ENCODE assay signal across 8 mouse cellular contexts in the genomic region with DNA sequence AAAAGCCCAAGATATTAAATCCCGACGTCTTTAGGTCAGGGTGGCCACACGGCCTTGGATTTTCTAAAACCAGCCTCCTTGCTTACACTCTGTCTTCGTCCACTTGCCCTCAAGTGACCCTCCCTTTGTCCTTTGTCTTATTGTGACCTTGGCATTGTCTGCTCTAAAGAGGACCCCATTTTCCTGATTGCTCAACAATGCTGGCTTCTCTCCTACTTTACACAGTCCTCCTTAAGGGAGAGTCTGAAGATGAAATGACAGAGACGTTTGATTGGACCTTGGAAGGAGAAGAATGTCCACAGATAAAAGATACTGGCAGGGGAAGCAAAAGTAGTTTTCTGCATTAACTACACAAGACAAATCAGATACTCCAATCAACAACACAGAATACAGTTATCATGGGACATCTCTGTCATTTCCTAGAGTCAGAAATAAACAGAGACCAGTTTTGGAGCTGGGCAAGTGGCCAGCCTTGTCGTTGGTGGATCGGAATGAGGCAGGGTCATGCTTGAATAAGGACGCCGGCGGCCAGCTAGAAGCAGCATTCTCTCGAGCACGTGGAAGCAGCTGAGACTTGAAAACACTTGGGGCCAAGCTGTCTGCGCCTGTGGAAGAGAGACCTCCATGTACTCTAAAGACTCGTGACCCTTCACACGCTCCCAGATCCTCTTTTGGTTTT.
DNase-seq lines count a peak whose midpoint lies in the region; ATAC-seq and TF ChIP-seq lines count a peak whose summit lies in the region.

No protein-coding gene starts in this region.

- no peak overlapping the region for H3K4me2 ChIP-seq in hindbrain, postnatal 0 days (ENCODE audit: low read depth, low read length)
- no peak overlapping the region for H3K4me2 ChIP-seq in hindbrain, embryonic 16.5 days (ENCODE audit: low read length)
- H3K4me2 ChIP-seq in intestine, embryonic 14.5 days (ENCODE audit: low read length): no peak overlapping the region

- no peaks in the 10 kb centered on the region for H3K4me1 ChIP-seq in hindbrain, postnatal 0 days (ENCODE audit: insufficient read depth, low read length)
- H3K4me1 ChIP-seq in hindbrain, embryonic 16.5 days (ENCODE audit: control insufficient read depth, insufficient read depth, low read depth, low read length): no peaks in the 10 kb centered on the region
- H3K4me1 ChIP-seq in brown adipose tissue, adult 24 weeks (ENCODE audit: control insufficient read depth, insufficient read depth, insufficient read length, low read length): peaks cover 20% of the 10 kb centered on the region
- H3K4me1 ChIP-seq in intestine, embryonic 14.5 days (replicated peaks; ENCODE audit: control insufficient read depth, insufficient read depth, low read length): peaks cover 6% of the 10 kb centered on the region

- H3K27me3 ChIP-seq in hindbrain, postnatal 0 days (ENCODE audit: insufficient read depth, low read length): no peaks in the 10 kb centered on the region
- H3K27me3 ChIP-seq in hindbrain, embryonic 16.5 days (replicated peaks; ENCODE audit: control insufficient read depth, insufficient read depth, low read length): no peaks in the 10 kb centered on the region
- no peaks in the 10 kb centered on the region for H3K27me3 ChIP-seq in intestine, embryonic 14.5 days (replicated peaks; ENCODE audit: control insufficient read depth, insufficient read depth, low read length)

- no peak overlapping the region for H3K4me3 ChIP-seq in hindbrain, postnatal 0 days (ENCODE audit: low read length)
- H3K4me3 ChIP-seq in hindbrain, embryonic 16.5 days (ENCODE audit: low read length): no peak overlapping the region
- H3K4me3 ChIP-seq in brown adipose tissue, adult 24 weeks (ENCODE audit: insufficient read depth, low read depth, low read length): no peak overlapping the region
- no peak overlapping the region for H3K4me3 ChIP-seq in intestine, embryonic 14.5 days (ENCODE audit: low read depth, low read length)

- no peaks in the 10 kb centered on the region for H3K36me3 ChIP-seq in hindbrain, postnatal 0 days (ENCODE audit: insufficient read depth, low read length)
- H3K36me3 ChIP-seq in hindbrain, embryonic 16.5 days (ENCODE audit: control insufficient read depth, insufficient read depth, low read length): no peaks in the 10 kb centered on the region
- H3K36me3 ChIP-seq in intestine, embryonic 14.5 days (ENCODE audit: control insufficient read depth, insufficient read depth, low read length): no peaks in the 10 kb centered on the region

- TF ChIP-seq CTCF in hindbrain, postnatal 0 days (IDR thresholded peaks at IDR 0.05; ENCODE audit: low read depth): no peak

- DNase-seq in hindbrain, postnatal 0 days (ENCODE audit: low spot score): peak; percentile 56
- peak; percentile 67 for DNase-seq in intestine, embryonic 14.5 days (ENCODE audit: low spot score)
- DNase-seq in lung, postnatal 25 days (ENCODE audit: low spot score): peak; percentile 96
- no peak for DNase-seq in thymus, postnatal 14 days
- DNase-seq in layer of hippocampus, postnatal 36 days: no peak
- no peak for DNase-seq in cerebellum, postnatal 36 days

- ATAC-seq in hindbrain, postnatal 0 days: peak; percentile 55; the same call in 1 of the 2 replicates
- ATAC-seq in hindbrain, embryonic 16.5 days: no peak
- 0 out of 2 replicates have a peak, but pooled peaks have one; percentile 43 for ATAC-seq in intestine, embryonic 14.5 days (replicated peaks; ENCODE audit: low FRiP score, low TSS enrichment, low read depth)

- no peaks in the 10 kb centered on the region for H3K9me3 ChIP-seq in hindbrain, postnatal 0 days (ENCODE audit: low read length)
- no peaks in the 10 kb centered on the region for H3K9me3 ChIP-seq in hindbrain, embryonic 16.5 days (ENCODE audit: control insufficient read depth, low read length)
- no peaks in the 10 kb centered on the region for H3K9me3 ChIP-seq in intestine, embryonic 14.5 days (ENCODE audit: control insufficient read depth, low read length)

- no peak overlapping the region for H3K27ac ChIP-seq in hindbrain, postnatal 0 days
- H3K27ac ChIP-seq in hindbrain, embryonic 16.5 days (ENCODE audit: low read depth, low read length): no peak overlapping the region
- peak overlapping the region; percentile 99 for H3K27ac ChIP-seq in brown adipose tissue, adult 24 weeks (replicated peaks; ENCODE audit: low read depth, low read length)
- H3K27ac ChIP-seq in intestine, embryonic 14.5 days (ENCODE audit: low read depth): peak overlapping the region; percentile 69

- H3K9ac ChIP-seq in hindbrain, postnatal 0 days (replicated peaks; ENCODE audit: low read length): no peak overlapping the region
- no peak overlapping the region for H3K9ac ChIP-seq in hindbrain, embryonic 16.5 days (ENCODE audit: low read depth, low read length)
- no peak overlapping the region for H3K9ac ChIP-seq in intestine, embryonic 14.5 days (ENCODE audit: low read length)

- whole genome bisulfite sequencing in hindbrain, postnatal 0 days: 44% methylated on average over 15 of the region's 15 CpGs
- 51% methylated on average over 15 of the region's 15 CpGs for WGBS in hindbrain, embryonic 16.5 days
- WGBS in intestine, embryonic 14.5 days: 57% methylated on average over 15 of the region's 15 CpGs

Comparison
In these comparisons a context has a peak if more than half of its experiments do, and no peak if none do; other contexts are left out.
1. DNase-seq: peak in hindbrain, postnatal 0 days (single experiment), intestine, embryonic 14.5 days (single experiment) and lung, postnatal 25 days (single experiment); none in thymus, postnatal 14 days (single experiment), layer of hippocampus, postnatal 36 days (0 of 2) and cerebellum, postnatal 36 days (0 of 2).
2. H3K27ac ChIP-seq: peak in brown adipose tissue, adult 24 weeks (single experiment) and intestine, embryonic 14.5 days (single experiment); none in hindbrain, postnatal 0 days (single experiment) and hindbrain, embryonic 16.5 days (single experiment).